Mouse (Mus musculus): ENCODE data around the gene Gimap7.

Gimap7 gene

DNA sequence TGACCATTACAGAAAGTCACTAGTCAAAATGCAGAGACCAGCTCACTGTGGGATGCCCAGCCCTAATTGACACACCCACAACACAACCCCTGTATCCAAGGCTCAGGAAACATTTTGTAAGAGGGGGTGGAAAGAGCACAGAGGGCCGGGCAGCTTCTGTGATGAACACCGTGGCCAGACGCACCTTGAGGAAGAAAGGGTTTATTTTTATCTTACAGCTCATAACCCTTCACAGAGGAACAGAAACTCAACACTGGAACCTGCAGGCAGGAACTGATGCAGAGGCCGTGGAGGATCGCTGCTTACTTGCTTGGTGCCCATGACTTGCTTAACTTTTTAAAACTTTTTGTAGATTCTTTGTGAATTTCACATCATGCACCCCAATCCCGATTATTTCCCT is 25.5 kb upstream of the Gimap7 start:
- no peak for DNase-seq

DNA sequence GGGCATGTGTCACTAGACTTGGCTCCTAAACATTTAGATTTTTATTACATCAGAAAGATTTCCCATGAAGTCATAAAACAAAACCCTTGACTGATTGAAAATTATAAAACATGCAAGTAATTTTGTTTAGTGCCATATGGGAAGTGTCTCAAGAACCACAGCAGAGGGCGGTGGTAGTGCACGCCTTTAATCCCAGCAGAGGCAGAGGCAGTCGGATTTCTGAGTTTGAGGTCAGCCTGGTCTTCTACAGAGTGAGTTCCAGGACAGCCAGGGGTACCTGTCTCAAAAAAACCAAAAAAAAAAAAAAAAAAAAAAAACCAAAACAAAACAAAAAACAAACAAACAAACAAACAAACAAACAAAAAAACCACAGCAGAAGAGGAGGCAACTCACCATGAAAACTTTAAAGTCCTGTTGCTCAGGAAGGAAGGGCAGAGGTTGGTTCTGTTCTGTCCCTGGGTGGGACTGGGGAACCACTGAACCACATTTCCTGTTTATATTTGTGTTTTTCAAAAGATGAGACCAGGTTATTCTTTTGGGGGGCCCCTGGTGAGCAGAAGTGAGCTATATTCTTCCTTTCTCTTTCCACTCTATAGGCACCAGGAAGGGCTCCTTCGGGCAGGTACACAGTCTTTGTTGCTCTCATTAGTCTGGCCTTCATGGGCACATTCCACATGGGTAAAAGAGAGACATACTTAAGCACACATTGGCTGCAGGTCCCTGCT is 21.4 kb upstream of the Gimap7 start:
- no peak for DNase-seq

DNA sequence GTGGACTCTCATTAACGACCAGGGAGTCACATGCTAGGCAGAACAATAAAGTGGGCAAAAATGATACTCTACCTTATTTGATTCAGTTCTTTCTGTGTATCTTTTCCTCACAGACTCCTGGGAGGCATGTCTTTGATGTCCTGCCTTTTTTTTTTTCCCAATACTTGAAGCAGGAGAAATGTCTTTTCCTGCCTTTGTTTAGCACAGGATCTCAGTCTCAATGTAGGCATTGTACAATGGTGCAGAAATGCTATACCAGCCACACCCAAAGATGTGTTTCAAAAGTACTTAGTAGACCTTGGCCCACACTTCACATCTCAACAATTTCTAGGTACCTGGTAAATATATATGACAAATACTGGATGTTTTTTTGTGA is 20.9 kb upstream of the Gimap7 start:
- no peak for DNase-seq

DNA sequence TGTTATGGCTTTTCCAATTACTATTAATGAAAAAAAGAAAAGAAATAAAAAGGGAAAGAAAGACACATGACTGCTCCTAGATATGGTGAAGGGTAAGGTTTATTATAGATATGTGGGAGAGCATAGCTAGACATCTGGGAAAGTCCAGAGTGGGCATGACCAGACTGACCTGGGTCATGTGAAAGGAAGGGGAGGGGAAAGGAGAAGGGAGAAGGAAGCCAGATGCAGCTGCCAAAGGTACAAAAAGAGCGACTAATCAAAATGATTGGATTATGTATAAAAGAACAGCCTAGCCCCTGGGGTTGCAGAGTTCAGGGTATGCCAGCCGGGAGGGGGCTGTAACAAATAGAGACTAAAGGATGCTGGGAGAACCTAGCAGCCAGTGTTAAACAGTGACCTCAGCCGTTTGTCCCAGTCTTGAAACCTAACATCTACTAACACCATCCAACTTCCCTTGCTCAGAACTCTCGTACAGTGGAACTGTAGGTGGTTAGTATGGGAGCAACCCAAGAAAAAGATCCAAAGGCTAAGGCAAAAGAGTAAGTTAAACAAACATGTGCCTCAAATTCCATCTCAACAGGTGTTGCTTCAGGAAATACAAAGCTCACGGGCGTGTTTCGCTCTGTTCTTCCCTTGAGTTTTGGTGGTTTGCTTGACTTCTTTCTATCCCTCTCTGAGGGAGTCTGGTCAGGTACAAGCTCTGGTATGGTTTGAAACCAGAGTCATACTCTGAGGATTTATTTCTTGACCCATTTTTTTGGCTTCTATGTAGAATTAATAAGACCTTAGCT is 20.2 kb upstream of the Gimap7 start:
- no peak for DNase-seq

DNA sequence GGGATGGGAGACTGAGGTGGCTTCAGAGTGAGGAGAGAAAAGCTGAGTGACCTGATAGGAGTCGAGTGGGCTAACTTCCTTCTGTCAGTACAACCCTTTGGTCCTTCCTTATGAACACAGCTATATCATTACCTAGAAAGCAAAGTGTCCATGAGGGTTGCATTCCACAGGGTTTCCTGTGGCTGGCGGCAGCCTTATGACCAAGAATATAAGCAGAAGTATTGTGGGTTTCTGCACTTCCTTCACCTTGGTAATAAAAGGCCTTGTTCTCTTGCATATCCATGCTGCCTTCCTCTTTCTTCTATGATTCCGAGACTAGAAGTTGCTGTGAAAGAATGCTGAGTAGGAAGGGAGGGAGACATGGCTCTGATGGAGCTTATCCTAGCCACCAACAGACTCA is 19.5 kb upstream of the Gimap7 start:
- DNase-seq = no peak

DNA sequence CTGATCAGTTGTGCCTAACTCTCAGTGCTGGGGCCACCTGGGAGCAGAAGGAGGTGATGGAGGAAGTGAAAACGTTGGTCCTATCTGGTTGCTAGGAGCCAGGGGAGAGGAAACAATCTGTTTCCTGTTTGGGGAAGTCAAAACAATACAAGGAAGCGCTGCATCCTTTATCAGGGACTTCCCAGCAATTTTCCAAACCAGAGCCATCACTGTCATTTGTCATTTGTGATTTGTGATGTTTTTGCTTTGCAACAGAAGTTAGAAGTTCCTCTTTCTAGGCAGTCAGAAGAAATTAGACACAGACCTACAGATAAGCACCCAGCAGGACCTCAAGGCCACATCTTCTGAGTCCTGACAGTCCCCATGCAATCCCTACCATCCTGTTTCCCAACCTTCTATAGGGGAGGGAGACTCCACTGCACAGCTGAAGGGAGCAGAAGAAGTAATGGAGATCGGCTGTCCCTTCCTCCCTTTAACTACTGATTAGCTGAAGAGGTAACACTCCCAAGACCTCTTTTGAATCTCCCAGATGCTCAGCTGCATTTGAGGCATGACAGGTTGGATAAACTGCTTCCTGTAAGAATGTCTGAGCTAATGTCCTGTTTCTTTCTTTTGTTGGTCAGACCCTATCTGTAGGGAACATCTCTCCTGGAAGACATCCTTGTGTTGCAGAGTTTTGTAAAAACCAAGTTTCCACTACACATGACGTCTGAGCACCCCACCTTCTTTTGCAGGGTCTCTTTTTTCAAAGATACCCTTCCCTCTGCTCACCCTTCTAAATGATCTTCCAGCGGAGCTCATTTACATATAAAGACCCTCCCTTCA is 18.0 kb upstream of the Gimap7 start:
- peak; percentile 53 to 70 for DNase-seq

DNA sequence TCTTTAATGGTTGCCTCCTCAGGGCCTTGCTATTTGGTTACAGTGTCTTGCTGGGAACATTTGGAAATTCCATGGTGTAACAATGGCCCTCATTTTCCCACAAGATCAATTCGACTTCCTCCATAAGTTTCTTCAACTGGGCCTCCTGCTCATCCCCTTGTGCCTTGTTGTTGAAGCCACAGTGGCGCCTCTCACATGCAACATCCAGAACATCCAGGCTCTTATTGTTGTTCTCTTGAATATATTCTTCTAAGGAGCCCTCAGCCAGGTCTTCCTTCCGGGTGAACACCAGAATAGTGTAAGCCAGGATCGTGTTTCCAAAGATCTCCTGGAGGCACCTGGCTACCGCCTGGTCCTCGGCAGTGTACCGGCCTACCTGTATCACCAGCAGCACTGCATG is 16.3 kb upstream of the Gimap7 start:
- no peak for DNase-seq

DNA sequence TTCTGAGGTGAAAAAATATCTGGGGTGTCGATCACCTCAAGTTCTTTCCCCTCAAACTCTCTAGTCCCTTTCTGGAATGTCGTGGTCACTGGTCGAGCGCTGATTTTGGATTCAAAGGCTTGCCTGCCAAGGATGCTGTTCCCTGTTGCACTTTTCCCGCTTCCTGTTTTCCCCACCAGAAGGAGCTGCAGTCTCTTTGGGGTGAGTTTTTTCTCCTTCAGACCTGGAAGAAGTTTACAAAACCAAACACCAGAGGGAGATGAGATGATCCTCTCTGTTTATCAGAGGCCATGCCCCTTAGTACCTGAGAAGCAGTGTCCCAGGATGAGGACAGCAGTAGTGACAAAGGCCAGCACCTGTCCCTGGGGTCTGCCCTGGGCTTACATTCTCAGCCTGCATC is 15.8 kb upstream of the Gimap7 start:
- DNase-seq = no peak

DNA sequence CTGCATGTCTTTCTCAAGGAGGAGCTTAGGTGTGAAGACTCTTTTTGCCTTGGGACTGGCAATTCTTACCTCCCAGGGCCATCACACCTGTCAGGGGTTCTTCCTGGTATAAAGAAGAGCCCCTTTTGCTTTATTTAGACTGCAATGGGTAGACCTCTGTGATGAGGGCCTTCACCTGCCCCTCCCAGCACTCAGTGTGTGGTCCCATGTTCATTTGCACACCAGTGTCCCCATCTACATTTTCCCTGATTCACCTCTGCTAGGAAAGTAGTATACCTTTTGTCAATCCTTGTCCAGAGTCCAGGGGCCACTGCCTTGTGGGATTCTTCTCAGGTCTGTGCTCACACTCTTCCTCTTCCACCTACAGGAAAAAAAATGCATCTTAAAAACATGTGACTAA is 14.3 kb upstream of the Gimap7 start:
- no peak for DNase-seq

DNA sequence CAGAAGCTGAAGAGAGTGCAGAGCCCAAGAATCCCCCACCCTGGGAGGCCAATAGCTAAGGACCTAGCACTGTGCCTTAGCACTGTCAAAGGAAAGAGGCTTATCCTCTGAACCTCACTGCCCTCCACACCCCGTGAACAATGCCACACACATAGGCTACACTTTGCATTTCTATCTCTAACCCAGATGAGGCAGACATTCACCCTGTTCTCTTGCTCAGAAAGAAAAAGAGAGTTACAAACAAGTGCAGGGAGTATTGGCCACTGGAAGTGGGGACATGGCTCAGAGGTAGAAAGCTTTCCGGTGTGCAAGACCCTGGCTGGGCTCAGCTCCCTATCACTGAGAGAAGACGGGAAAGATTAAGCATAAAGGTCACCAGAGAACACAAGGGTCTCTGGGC is 12.3 kb upstream of the Gimap7 start:
- DNase-seq = no peak

DNA sequence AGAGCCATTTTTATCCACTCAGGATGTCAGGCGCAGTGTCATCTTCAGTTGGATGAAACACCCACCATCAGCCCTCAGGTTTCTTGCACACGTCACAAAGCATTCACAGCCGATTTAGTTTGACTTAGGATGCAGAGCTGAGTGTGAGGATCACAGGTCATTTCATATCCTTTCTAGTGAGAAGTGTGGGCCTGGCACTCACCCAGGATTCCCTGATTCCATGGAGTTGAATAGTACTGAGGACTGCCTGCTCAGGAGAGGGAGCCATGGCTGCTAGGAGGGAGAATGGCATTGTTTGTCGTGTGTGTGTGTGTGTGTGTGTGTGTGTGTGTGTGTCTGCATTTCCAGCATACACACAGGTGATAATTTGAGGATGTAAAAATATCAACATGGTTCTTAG is 1.9 kb downstream of the Gimap7 start:
- no peak for DNase-seq

DNA sequence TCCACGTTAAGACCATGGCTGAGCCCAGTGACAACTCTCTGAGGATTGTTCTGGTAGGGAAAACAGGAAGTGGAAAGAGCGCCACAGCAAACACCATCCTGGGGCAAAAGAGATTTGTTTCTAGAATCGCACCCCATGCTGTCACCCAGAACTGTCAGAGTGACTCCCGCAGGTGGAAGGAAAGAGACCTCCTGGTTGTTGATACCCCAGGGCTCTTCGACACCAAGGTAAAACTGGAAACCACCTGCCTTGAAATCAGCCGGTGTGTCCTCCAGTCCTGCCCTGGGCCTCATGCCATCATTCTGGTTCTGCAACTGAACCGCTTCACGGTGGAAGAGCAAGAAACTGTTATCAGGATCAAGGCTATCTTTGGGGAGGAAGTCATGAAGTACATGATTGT is 5.0 kb downstream of the Gimap7 start:
- DNase-seq = no peak

DNA sequence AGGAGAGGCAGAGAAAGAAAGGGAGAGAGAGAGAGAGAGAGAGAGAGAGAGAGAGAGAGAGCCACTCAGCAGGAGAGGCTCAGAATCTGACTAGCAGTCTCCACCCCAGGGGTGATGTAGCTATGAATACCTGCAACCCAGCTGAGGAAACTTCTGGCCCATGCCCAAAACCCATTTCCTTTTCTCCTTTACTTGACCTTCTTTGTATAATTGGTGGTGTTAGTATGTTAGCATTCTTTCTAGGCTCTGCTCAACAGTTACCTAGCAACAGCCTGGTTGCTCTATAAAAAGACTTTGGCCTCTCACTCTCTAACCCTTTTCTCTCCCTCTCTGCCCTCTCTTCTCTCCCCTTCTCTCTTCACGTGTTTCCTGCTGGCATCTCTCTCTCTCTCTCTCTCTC is 7.1 kb downstream of the Gimap7 start:
- DNase-seq = peak; percentile 73 to 89

DNA sequence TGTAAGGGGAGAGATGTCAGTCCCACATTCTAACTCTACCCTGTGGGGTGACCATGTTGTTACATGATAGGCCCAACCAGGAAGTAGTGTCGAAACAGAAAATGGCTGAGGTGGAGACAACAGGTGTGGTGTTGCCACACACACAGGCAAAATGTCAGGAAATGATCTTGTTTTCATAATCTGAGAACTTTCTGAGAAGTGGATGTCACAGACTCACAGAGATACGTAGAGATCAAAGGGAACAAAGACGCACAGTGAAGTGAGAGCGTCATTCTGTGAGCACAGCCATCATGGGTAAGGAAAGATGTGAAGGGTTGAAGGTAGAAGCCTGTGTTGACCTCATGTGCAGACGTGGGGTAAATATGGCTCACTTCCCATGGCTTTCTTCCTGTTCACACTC is 9.3 kb downstream of the Gimap7 start:
- no peak for DNase-seq

DNA sequence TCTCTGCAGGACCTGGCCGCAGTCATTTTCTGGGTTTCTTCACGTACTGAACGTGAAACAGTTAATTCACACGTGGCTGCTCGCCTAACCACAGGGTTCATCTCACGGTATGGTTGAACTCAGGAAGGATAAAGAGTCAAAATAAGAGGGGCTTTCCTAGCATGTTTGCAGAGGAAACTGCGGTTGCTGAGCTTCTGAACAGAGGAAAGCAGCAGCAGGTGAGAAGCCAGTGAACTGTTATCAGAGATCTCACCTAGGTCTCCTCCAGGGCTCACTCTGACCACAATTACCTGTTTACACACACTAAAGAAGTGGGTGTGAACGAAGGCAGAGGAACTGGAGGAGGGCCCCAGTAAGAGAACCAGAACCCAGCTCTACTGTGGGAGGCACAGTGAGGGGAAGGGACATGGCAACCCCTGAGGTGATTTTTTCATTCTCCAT is 14.5 kb downstream of the Gimap7 start:
- peak; percentile 32 to 33 for DNase-seq

DNA sequence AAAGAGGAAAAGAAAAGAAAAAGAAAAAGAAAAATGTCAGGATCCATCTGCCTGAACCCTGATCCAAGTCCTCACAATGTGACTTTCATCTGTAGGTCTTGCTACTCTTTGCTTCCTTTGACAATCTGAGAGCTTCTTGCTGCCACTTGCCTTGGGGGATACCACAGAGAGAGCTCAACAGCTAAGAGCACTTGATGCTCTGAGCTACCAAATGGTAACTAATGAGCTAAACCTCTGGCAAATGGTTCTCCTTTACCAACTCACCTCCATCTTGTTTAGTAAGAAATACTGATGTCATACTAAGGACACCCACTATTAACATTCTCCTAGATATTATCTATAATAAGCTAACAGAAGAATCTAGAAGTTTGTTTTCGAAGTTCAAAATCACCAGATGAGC is 15.2 kb downstream of the Gimap7 start:
- DNase-seq = no peak

DNA sequence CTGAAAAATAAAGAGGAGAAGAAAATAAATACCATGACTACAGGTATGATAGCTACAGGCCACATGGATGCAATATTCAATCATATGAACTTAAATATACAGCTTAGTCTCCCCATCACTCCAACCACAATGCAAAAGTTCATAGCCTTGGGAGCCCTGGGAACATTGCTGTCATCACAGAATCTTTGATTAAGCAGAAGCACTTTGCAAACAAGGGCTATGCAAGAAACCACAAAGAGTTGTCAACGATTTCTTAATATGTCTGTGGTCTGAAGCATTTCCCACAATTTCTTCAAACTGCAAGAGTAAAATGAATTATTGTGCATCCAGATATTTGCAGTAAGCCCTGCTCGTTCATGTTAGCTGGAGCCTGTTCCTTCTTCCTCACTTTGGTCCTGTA is 18.6 kb downstream of the Gimap7 start:
- no peak for DNase-seq

DNA sequence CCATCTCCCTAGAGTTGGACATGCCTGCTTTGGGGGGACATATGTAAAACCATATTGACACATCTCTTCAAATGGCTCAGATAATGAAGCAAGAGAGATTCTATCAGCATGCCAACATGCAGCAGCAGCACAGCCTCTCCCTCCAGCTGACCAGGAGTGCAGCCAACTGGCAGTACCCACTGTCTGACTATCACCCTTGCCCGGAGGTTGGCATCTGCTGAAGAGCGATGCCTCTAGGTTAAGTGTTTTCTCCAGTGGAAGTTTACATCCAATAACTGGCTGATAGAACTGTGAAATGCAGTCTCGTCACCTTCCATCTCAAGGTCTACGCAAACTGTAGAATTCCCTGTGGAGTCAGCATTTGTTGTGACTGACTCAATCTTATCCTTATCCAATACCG is 19.3 kb downstream of the Gimap7 start:
- DNase-seq = no peak

DNA sequence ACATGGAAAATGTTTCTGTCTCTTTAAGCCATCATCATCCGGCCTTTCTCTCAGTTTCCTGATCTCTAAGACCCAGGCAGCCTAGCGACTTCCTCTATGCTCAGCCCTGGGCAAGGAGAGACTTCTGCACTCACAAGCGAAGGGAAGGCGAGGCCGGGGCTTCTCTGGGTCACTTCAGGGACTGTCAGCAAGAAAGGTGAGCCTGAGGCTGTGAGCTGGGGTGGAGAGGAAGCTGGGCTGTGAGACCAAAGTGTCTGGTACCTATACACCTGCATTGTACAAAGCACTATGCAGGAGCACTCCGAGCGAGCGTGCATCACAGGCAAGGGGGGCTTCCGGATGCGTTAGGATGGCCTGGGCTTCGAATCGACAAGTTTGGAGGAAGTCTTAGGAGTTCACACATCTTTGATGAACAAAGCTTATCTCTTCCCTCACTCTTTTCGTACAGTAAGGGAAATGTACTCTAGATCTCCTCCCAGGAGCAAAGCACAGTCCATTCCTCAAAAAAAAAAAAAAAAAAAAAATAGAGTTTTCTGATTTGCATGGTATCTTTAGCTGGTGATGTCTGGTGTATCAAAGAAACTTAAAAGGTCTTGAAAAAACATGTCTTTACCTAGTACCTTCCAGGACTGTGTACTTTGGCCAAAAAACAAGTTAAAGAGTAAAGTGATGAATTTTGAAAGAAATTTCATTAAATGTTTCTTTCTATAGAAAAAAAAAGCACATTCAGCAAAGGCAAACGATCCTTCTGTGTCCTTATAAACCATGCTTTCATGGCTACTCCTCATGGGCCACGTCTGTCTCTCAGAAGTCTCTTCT is 20.7 kb downstream of the Gimap7 start, which contains the start of gene Gimap1:
TSS of gene Gimap1 (plus strand) at position 94 of the 819 bp plus-strand sequence.
- DNase-seq = peak; percentile 52 to 59

DNA sequence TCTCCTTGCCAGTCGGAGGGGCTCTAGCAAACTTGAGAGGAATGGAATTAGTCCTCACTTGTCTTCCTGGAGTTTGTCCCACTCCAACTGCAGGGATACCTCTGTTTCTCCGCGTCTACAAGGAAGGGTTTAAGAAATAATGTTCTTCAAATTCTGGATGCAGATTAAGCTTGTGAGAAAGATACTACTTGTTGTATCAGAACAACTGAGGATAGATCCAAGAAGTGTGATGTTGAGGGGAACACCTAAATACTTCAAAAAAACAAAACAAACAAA is 21.3 kb downstream of the Gimap7 start:
- no peak for DNase-seq

DNA sequence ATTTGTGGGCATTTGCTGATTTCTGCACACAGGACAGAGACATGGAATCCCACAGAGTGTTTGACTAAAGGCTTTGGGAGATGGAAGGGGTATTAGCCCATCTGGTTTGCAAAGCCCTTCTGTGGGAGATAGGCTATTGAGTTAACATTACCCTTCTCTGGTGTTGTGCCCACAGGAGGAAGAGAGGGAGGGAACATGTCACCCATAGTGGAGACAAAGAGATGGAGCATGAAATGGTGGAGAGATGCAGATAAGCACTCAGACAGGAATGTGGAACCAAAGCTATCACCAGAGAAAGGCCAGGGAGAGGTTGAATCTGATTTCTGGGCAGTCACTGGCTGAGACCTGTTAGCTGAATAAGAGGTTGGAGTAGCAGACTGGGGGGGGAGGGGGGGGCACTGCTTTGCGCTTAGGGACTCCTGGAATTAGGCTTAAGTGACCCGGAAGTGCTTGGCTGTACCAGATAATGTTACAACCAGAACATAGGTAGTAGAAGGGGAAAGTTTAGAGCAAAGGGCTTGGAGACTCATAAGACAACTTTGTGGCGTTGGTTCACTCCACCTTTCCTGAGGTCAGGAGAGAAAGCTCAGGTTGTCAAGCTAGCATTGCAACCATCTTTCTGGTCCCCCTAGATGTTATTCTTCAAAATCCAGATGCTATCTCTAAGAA is 22.2 kb downstream of the Gimap7 start:
- no peak for DNase-seq

DNA sequence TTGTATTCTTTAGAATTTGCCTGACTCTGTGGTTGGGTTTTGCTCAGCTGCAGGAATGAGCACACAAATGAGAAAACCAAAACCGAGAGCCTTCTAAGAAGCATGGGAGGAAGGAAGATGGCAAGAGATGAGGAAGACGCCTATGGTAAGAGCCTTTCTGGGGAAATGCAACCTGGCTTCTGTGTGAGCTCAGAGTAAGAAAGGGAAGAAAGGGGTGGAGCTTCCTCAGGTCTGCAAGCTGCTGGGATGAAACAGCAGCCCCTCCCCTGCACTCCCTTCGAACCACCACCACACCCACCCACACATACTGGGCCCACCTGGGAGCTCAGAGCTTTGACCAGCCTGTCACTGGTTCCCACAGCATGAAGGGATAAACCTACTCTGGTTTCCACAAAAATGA is 22.9 kb downstream of the Gimap7 start:
- DNase-seq = no peak
